Mouse (Mus musculus) gastrocnemius, adult 2 months (tissue): ENCODE measurements around the gene Rnls. TPM values are rescaled to one million over a fixed set of nuclear protein-coding genes. Genes with fewer than 3 reads are reported as not detected.
"Not testable (repeated sequence)": the region's sequence is repeated elsewhere in the genome, so short reads cannot be mapped to it uniquely, and the experiment has no call there.

ENCODE experiments used
- DNase-seq: peaks from one replicate; pipeline ENCODE4 v3.0.0; 2022
- H3K27ac ChIP-seq: fragments of 200-600 bp; 2 replicates; pipeline ENCODE4 v1.8.1; 2022; ENCODE audit warnings: mild to moderate bottlenecking
- H3K4me3 ChIP-seq: fragments of 200-600 bp; 2 replicates; pipeline ENCODE4 v1.8.1; 2022; ENCODE audit warnings: mild to moderate bottlenecking, moderate library complexity
- CTCF ChIP-seq: fragments of 200-600 bp; IDR thresholded peaks from 2 replicates; pipeline ENCODE4 v1.8.1; 2022; ENCODE audit warnings: antibody characterized with exemption, mild to moderate bottlenecking, moderate library complexity
- intact Hi-C: fragments of 180-260 bp; cut with DNase I; formaldehyde crosslinking; loops from one replicate; pipeline ENCODE4 v1.15.1; 2025
- long read RNA-seq, 2 experiments: library from polyadenylated mRNA; stranded (forward); transcript quantifications; one replicate each; pipeline ENCODE4 v2.0.0; 2021
- total RNA-seq, 2 experiments: library from RNA; stranded (reverse); gene quantifications; 2 replicates each; pipeline ENCODE4 v1.2.3; 2021

Rnls gene
- total RNA-seq, result 10 to 100 TPM in 1 of 2 experiments, 1 to 10 TPM in 1; 8.3 to 13.0 TPM
- long read RNA-seq, experiment 1, transcript Rnls-201 (7 exons, 1,597 nt), result major isoform, 20 of 24 reads
- long read RNA-seq, experiment 1, partial matches to known transcripts, result 0 of 24 reads
- long read RNA-seq, experiment 1, other reads (novel, unspliced or antisense), result 1 of 24 reads
- long read RNA-seq, experiment 2, transcript Rnls-201 (7 exons, 1,597 nt), result major isoform, 21 of 26 reads
- long read RNA-seq, experiment 2, partial matches to known transcripts, result 0 of 26 reads
- long read RNA-seq, experiment 2, other reads (novel, unspliced or antisense), result 4 of 26 reads

GRCm38 (mm10) chr19:33391651-33392382 is at the start of gene Rnls:
TSS of gene Rnls (minus strand) at chr19:33392295.
- peak; percentile 14; the same call in 1 of the 2 replicates for TF ChIP-seq CTCF
- H3K27ac ChIP-seq, result peak within 1 kb of the TSS; percentile 97
- peak; percentile 93 for DNase-seq
- peak within 1 kb of the TSS; percentile 91 for H3K4me3 ChIP-seq
- intact Hi-C loops, result loop anchor here (10.0 kb wide), 1 partner anchor 193 kb away; no protein-coding TSS in a partner anchor

GRCm38 (mm10) chr19:33429457-33429856 is 37.4 kb upstream of the Rnls start:
- TF ChIP-seq CTCF, result no peak
- Histone ChIP-seq H3K27ac (no peak overlapping the region), H3K4me3 (no peak overlapping the region)
- DNase-seq, result no peak
- intact Hi-C loops, result no loop called here

DNA sequence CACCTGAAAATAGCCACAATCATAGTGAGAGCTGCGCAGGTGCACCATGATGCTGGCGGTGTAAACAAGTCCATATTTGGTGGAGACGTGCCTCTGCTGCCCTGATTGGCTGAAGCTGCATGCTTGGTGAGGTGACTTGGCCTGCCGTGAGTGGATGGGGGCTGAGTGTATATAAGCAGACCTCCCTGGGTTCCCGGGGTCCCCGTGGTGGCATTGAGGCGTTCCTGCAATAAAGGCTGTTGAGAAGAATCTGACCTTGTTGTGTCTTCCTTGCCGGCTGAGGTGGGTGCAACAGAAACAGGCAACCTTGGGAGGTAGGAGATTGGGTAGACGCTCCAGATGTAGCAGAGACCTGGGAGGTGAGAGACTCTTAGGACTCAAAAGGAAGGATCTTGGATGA is 27.3 kb upstream of the Rnls start:
- H3K27ac ChIP-seq, DNase-seq, intact Hi-C loops, H3K4me3 ChIP-seq: not testable (repeated sequence)

GRCm38 (mm10) chr19:33380825-33381224 is 11.3 kb downstream of the Rnls start:
- no peak overlapping the region for H3K27ac ChIP-seq
- intact Hi-C loops, result loop anchor here (10.0 kb wide), 1 partner anchor 644 kb away; no protein-coding TSS in a partner anchor
- no peak for DNase-seq
- TF ChIP-seq CTCF, result no peak
- H3K4me3 ChIP-seq, result no peak overlapping the region

DNA sequence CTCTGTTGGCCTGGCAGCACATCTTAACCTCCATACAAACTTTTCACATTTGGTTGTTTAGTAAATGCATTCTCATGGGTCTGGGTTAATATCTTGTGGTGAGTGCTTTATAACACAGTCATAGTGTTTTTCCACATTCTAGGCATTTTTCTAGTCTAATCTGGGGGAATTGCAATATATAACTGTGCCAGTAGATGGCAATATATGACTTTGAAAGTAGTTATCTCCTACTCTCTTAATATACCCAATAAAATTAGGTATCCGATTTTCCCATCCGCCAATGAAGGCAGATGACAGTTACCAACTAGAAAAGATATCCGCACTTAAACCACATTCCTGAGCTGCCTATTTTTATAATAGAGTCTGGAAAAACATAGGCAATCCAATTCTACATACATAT is 11.7 kb downstream of the Rnls start:
- H3K27ac ChIP-seq, result no peak overlapping the region
- intact Hi-C loops, result loop anchor here (10.0 kb wide), 1 partner anchor 644 kb away; no protein-coding TSS in a partner anchor
- DNase-seq, result no peak
- peak; percentile 72 for TF ChIP-seq CTCF
- H3K4me3 ChIP-seq, result no peak overlapping the region

GRCm38 (mm10) chr19:33368808-33369207 is 23.3 kb downstream of the Rnls start:
- DNase-seq, result no peak
- Histone ChIP-seq H3K27ac (no peak overlapping the region), H3K4me3 (no peak overlapping the region)
- intact Hi-C loops, result loop anchor here (5.0 kb wide), 1 partner anchor 142 kb away; no protein-coding TSS in a partner anchor
- TF ChIP-seq CTCF, result no peak

- H3K27ac ChIP-seq, result no peak overlapping the region
- peak; percentile 99 for TF ChIP-seq CTCF
- DNase-seq, result peak; percentile 70
- intact Hi-C loops, result loop anchor here (1.0 to 5.0 kb wide), 2 partner anchors 139 to 651 kb away; no protein-coding TSS in a partner anchor
- no peak overlapping the region for H3K4me3 ChIP-seq
These were observed 25.4 kb downstream of the Rnls start for GRCm38 (mm10) chr19:33366661-33367060.

DNA sequence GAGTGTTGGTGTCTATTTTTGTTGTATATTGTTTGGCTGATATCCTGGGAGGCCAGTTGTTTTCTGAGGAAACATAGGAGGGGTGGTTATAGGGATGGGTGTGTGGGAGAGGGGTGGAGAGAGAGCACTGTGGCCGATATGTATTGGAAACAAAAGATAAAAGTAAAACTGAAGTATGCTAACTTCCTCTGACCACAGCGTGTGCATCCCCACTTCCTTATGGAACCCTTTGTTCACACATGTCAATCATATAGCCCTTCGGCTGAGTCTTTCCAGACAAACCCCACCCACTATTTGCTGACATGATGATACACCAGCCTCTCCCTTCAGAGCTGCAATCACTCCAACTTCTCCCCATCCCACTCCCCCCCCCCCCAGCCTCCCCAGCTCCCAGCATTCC is 35.1 kb downstream of the Rnls start:
- H3K4me3 ChIP-seq, result no peak overlapping the region
- TF ChIP-seq CTCF, result no peak
- intact Hi-C loops, result no loop called here
- no peak for DNase-seq
- H3K27ac ChIP-seq, result no peak overlapping the region

GRCm38 (mm10) chr19:33340119-33340518 is 52.0 kb downstream of the Rnls start:
- DNase-seq, result no peak
- Histone ChIP-seq H3K4me3 (no peak overlapping the region), H3K27ac (no peak overlapping the region)
- TF ChIP-seq CTCF, result no peak
- intact Hi-C loops, result no loop called here

DNA sequence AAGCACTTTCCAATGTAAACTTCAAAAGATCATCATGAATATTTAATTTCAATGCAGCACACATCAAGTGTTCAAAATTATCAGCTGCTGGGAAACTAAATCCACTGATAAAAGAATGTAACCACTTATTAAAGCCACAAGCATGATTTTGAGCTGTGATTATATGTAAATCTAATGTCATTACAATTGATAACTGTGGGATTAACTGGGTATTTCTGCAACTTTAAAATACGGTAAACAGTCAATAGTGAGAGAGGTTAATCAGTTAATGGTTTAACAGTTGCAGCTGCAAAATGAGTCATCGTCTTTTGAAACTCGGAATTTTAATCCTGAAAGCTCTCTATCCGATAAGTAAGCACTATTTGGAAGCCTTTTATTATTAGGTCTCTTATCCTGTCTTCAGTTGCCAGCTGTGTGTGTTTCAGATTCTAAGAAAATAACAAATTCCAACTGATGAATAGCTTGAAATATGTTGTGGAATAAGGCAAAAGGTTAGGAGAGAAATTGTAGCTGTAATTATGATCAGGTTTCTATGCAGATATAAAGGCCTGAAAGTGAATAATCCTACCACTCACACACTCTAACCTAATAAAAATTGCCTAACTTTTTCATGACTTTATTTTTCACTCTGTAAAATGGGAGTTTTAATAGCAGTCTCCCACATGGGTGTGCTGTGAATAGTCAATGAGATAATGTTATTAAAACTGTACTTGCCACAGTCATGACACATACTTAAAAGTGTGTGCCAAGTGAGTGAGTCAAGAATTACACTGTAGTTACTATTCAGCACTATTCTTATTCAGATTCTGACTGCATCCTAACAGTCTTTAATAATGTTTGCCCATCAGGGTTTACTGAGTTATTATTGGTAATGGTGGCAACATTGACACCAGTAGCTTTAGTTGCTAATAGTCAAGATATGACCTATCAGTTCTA is 65.1 kb downstream of the Rnls start:
- DNase-seq, result no peak
- Histone ChIP-seq H3K4me3 (no peak overlapping the region), H3K27ac (no peak overlapping the region)
- TF ChIP-seq CTCF, result no peak
- intact Hi-C loops, result no loop called here

DNA sequence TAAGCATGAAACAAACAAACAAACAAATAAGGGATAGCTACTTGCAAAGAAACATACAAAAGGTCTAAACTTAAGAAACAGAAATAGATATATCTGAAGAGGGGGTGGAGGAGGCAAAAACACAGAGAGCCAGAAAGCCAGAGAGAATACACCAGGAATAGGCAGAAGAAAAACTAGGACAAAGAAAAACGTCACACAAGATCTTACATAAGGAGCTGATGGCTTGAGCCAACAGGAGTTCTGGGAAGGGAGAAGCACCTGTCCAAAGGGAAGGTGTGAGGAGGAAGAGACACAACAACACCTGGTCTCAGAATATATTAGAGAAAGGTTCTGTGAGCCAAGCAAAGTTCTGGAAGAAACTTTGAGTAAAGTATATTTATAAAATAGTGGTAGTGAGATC is 73.3 kb downstream of the Rnls start:
- intact Hi-C loops, result no loop called here
- no peak for DNase-seq
- H3K4me3 ChIP-seq, result no peak overlapping the region
- TF ChIP-seq CTCF, result no peak
- H3K27ac ChIP-seq, result no peak overlapping the region

- DNase-seq, result no peak
- no peak overlapping the region for H3K4me3 ChIP-seq
- no peak for TF ChIP-seq CTCF
- intact Hi-C loops, result no loop called here
- H3K27ac ChIP-seq, result no peak overlapping the region
These were observed 75.0 kb downstream of the Rnls start for GRCm38 (mm10) chr19:33317130-33317529.
